Mouse (Mus musculus) lung, adult 2 months (tissue): ENCODE data around the gene Myef2.

Source experiments
- CTCF ChIP-seq: fragments of 200-500 bp; IDR thresholded peaks from 2 replicates; pipeline ENCODE4 v1.5.1; 2011; ENCODE audit warnings: mild to moderate bottlenecking, low read length, control low read depth; ENCODE audit not compliant: insufficient read depth
- POLR2A ChIP-seq: fragments of 200-500 bp; IDR thresholded peaks from 2 replicates; pipeline ENCODE4 v1.6.1; 2011; ENCODE audit warnings: low read depth, mild to moderate bottlenecking, control low read depth, low read length, borderline replicate concordance; ENCODE audit errors: extremely low read depth

- no peak for TF ChIP-seq CTCF
- no peak for TF ChIP-seq POLR2A
Measured at GRCm38 (mm10) chr2:125119381-125120110, 3.9 kb downstream of the Myef2 start.
